Mouse (Mus musculus) stomach, postnatal 0 days (tissue): ENCODE data around the gene Abhd17b. TPM values are rescaled to one million over a fixed set of nuclear protein-coding genes. Genes with fewer than 3 reads are reported as not detected.
"Not testable (repeated sequence)": the region's sequence is repeated elsewhere in the genome, so short reads cannot be mapped to it uniquely, and the experiment has no call there.

Source experiments
- ATAC-seq: fragments of 200-750 bp; cut with Nextera tagmentation; 2 replicates; pipeline ENCODE4 v1.8.0; 2017; ENCODE audit not compliant: low FRiP score, low TSS enrichment
- DNase-seq: peaks from one replicate; pipeline ENCODE4 v3.0.0-alpha.2; 2016; ENCODE audit warnings: low spot score
- H3K27ac ChIP-seq: fragments of 300-500 bp; sonication (generic); replicated peaks from 2 replicates; pipeline ENCODE4 v1.5.1; 2014; ENCODE audit warnings: mild to moderate bottlenecking, control low read depth
- H3K27me3 ChIP-seq: fragments of 300-500 bp; sonication (generic); 2 replicates; pipeline ENCODE4 v1.6.1; 2014; ENCODE audit warnings: low read length; ENCODE audit not compliant: control insufficient read depth, insufficient read depth
- H3K36me3 ChIP-seq: fragments of 300-500 bp; sonication (generic); 2 replicates; pipeline ENCODE4 v1.6.1; 2014; ENCODE audit warnings: low read length, mixed read lengths; ENCODE audit not compliant: control insufficient read depth, insufficient read depth
- H3K4me1 ChIP-seq: fragments of 300-500 bp; sonication (generic); replicated peaks from 2 replicates; pipeline ENCODE4 v1.6.1; 2014; ENCODE audit warnings: antibody characterized with exemption; ENCODE audit not compliant: control insufficient read depth, insufficient read depth
- H3K4me2 ChIP-seq: fragments of 300-500 bp; sonication (generic); replicated peaks from 2 replicates; pipeline ENCODE4 v1.6.1; 2014; ENCODE audit warnings: low read depth, mild to moderate bottlenecking, control low read depth, moderate library complexity
- H3K4me3 ChIP-seq: fragments of 300-500 bp; sonication (generic); 2 replicates; pipeline ENCODE4 v1.5.1; 2014; ENCODE audit warnings: low read depth, low read length, control low read depth
- H3K9ac ChIP-seq: fragments of 300-500 bp; sonication (generic); 2 replicates; pipeline ENCODE4 v1.6.1; 2014; ENCODE audit warnings: mild to moderate bottlenecking, low read length, control low read depth, mixed read lengths
- H3K9me3 ChIP-seq: fragments of 300-500 bp; sonication (generic); 2 replicates; pipeline ENCODE4 v1.6.1; 2016; ENCODE audit warnings: low read length; ENCODE audit not compliant: control insufficient read depth
- CTCF ChIP-seq: IDR thresholded peaks from 2 replicates; pipeline ENCODE4 v1.5.1; 2016; ENCODE audit warnings: antibody characterized with exemption, low read depth, mild to moderate bottlenecking, moderate library complexity
- EP300 ChIP-seq: optimal IDR thresholded peaks from 2 replicates; pipeline ENCODE3; 2016; ENCODE audit warnings: antibody characterized with exemption
- WGBS: fragments of 180-500 bp; shearing (Covaris S2); extraction: QIAGEN DNeasy Blood & Tissue Kit; methylation state at CpG from one replicate; pipeline ENCODE4 v1.1.7; 2014; 5-methylcytosine and 5-hydroxymethylcytosine counted together
- polyA plus RNA-seq: library from polyadenylated mRNA; unstranded; fragments of >200 nt; fragmentation: Nextera tagmentation; extraction: Ambion mirVana; gene quantifications from 2 replicates; pipeline ENCODE4 v1.2.1, GENCODE M21; 2015

The Abhd17b gene
- polyA plus RNA-seq, 1 experiment from 2014 or later: 19.3 TPM

- 88% methylated on average over 5 of the region's 5 CpGs for WGBS
- H3K27ac ChIP-seq: no peak overlapping the region
- DNase-seq (no peak), ATAC-seq (no peak)
- no peak overlapping the region for H3K4me3 ChIP-seq
- no peak overlapping the region for H3K4me2 ChIP-seq
- no peaks in the 10 kb centered on the region for H3K4me1 ChIP-seq
- H3K36me3 ChIP-seq: no peaks in the 10 kb centered on the region
- H3K9me3 ChIP-seq: no peaks in the 10 kb centered on the region
- H3K9ac ChIP-seq: no peak overlapping the region
- TF ChIP-seq CTCF (no peak), EP300 (no peak)
- no peaks in the 10 kb centered on the region for H3K27me3 ChIP-seq
Measured at GRCm38 (mm10) chr19:21720950-21721349, 68.0 kb downstream of the Abhd17b start.

- not testable (repeated sequence) for H3K4me3 ChIP-seq, H3K9ac ChIP-seq, H3K36me3 ChIP-seq, H3K27me3 ChIP-seq, H3K4me2 ChIP-seq, H3K27ac ChIP-seq, DNase-seq, H3K4me1 ChIP-seq, ATAC-seq, H3K9me3 ChIP-seq
- 89% methylated on average over 20 of the region's 20 CpGs for WGBS
Measured at GRCm38 (mm10) chr19:21723280-21723679, 70.3 kb downstream of the Abhd17b start.

- H3K36me3 ChIP-seq: no peaks in the 10 kb centered on the region
- H3K4me3 ChIP-seq: no peak overlapping the region
- TF ChIP-seq CTCF (no peak), EP300 (no peak)
- H3K27ac ChIP-seq: no peak overlapping the region
- H3K27me3 ChIP-seq: no peaks in the 10 kb centered on the region
- H3K4me2 ChIP-seq: no peak overlapping the region
- DNase-seq (no peak), ATAC-seq (no peak; the same call in 1 of the 2 replicates)
- H3K9me3 ChIP-seq: no peaks in the 10 kb centered on the region
- WGBS: 64% methylated on average over 8 of the region's 8 CpGs
- H3K4me1 ChIP-seq: no peaks in the 10 kb centered on the region
- no peak overlapping the region for H3K9ac ChIP-seq
Measured at GRCm38 (mm10) chr19:21723911-21724655, 71.1 kb downstream of the Abhd17b start.

GRCm38 (mm10) chr19:21725168-21725567, 72.2 kb downstream of the Abhd17b start:
- no peak for ATAC-seq
- Histone ChIP-seq H3K27me3 (no peaks in the 10 kb centered on the region), H3K4me1 (no peaks in the 10 kb centered on the region), H3K27ac (no peak overlapping the region), H3K4me2 (no peak overlapping the region), H3K4me3 (no peak overlapping the region), H3K9ac (no peak overlapping the region), H3K9me3 (no peaks in the 10 kb centered on the region), H3K36me3 (no peaks in the 10 kb centered on the region)
- TF ChIP-seq CTCF (no peak), EP300 (no peak)
- 78% methylated on average over 1 of the region's 1 CpGs for WGBS
- no peak for DNase-seq

- Histone ChIP-seq H3K4me3 (no peak overlapping the region), H3K4me1 (no peaks in the 10 kb centered on the region), H3K36me3 (no peaks in the 10 kb centered on the region), H3K27me3 (no peaks in the 10 kb centered on the region), H3K9ac (no peak overlapping the region), H3K9me3 (no peaks in the 10 kb centered on the region), H3K27ac (0 out of 2 replicates have a peak overlapping the region, but pooled peaks have one; percentile 18), H3K4me2 (no peak overlapping the region)
- WGBS: 24% methylated on average over 2 of the region's 2 CpGs
- DNase-seq (no peak), ATAC-seq (no peak)
- no peak for TF ChIP-seq EP300
- TF ChIP-seq CTCF: no peak
Measured at GRCm38 (mm10) chr19:21727081-21727480, 74.1 kb downstream of the Abhd17b start.

- H3K4me2 ChIP-seq: no peak overlapping the region
- no peaks in the 10 kb centered on the region for H3K27me3 ChIP-seq
- no peak overlapping the region for H3K27ac ChIP-seq
- DNase-seq: no peak
- 89% methylated on average over 6 of the region's 6 CpGs for WGBS
- no peaks in the 10 kb centered on the region for H3K36me3 ChIP-seq
- no peak for ATAC-seq
- H3K4me3 ChIP-seq: no peak overlapping the region
- no peaks in the 10 kb centered on the region for H3K9me3 ChIP-seq
- H3K4me1 ChIP-seq: no peaks in the 10 kb centered on the region
- TF ChIP-seq EP300: no peak
- no peak for TF ChIP-seq CTCF
- no peak overlapping the region for H3K9ac ChIP-seq
Measured at GRCm38 (mm10) chr19:21728342-21728741, 75.4 kb downstream of the Abhd17b start.
